Mouse (Mus musculus) liver, embryonic 16.5 days (tissue): ENCODE results near the gene Thrb. TPM values are rescaled to one million over a fixed set of nuclear protein-coding genes. Genes with fewer than 3 reads are reported as not detected.
"Not testable (repeated sequence)": the region's sequence is repeated elsewhere in the genome, so short reads cannot be mapped to it uniquely, and the experiment has no call there.

ENCODE experiments used
- ATAC-seq: fragments of 200-750 bp; cut with Nextera tagmentation; 2 replicates; pipeline ENCODE4 v1.8.0; 2017; ENCODE audit warnings: low read depth, mild to moderate bottlenecking, moderate number of reproducible peaks, moderate library complexity
- H3K27ac ChIP-seq: fragments of 300-500 bp; sonication (generic); 2 replicates; pipeline ENCODE4 v1.5.1; 2014; ENCODE audit warnings: mild to moderate bottlenecking, low read length
- H3K27me3 ChIP-seq: fragments of 300-500 bp; sonication (generic); 2 replicates; pipeline ENCODE4 v1.6.1; 2014; ENCODE audit warnings: low read depth, low read length, mixed read lengths; ENCODE audit not compliant: control insufficient read depth, insufficient read depth
- H3K36me3 ChIP-seq: fragments of 300-500 bp; sonication (generic); 2 replicates; pipeline ENCODE4 v1.6.1; 2014; ENCODE audit warnings: mild to moderate bottlenecking; ENCODE audit not compliant: control insufficient read depth, insufficient read depth
- H3K4me1 ChIP-seq: fragments of 300-500 bp; sonication (generic); 2 replicates; pipeline ENCODE4 v1.6.1; 2014; ENCODE audit warnings: low read depth, low read length, mixed read lengths; ENCODE audit not compliant: control insufficient read depth
- H3K4me2 ChIP-seq: fragments of 300-500 bp; sonication (generic); 2 replicates; pipeline ENCODE4 v1.6.1; 2014; ENCODE audit warnings: low read depth, low read length, mixed read lengths
- H3K4me3 ChIP-seq: fragments of 300-500 bp; sonication (generic); 2 replicates; pipeline ENCODE4 v1.5.1; 2014; ENCODE audit warnings: low read depth, mild to moderate bottlenecking, low read length
- H3K9ac ChIP-seq: fragments of 300-500 bp; sonication (generic); 2 replicates; pipeline ENCODE4 v1.6.1; 2014; ENCODE audit warnings: low read depth, low read length
- H3K9me3 ChIP-seq: fragments of 300-500 bp; sonication (generic); replicated peaks from 2 replicates; pipeline ENCODE4 v1.6.1; 2016; ENCODE audit warnings: low read length; ENCODE audit not compliant: control insufficient read depth
- WGBS: fragments of 180-500 bp; shearing (Covaris S2); extraction: QIAGEN DNeasy Blood & Tissue Kit; methylation state at CpG from one replicate; pipeline ENCODE4 v1.1.7; 2014; ENCODE audit not compliant: insufficient replicate concordance; 5-methylcytosine and 5-hydroxymethylcytosine counted together
- polyA plus RNA-seq: library from polyadenylated mRNA; unstranded; fragments of >200 nt; fragmentation: Nextera tagmentation; extraction: Ambion mirVana; gene quantifications from 2 replicates; pipeline ENCODE4 v1.2.1, GENCODE M21; 2015

Thrb gene
- polyA plus RNA-seq, 1 experiment from 2014 or later, result 6.0 TPM

- H3K4me1 ChIP-seq, result no peaks in the 10 kb centered on the region; the same call in none of the 2 replicates
- no peaks in the 10 kb centered on the region for H3K36me3 ChIP-seq
- ATAC-seq, result no peak
- H3K4me2 ChIP-seq, result no peak overlapping the region
- no peaks in the 10 kb centered on the region for H3K27me3 ChIP-seq
- no peak overlapping the region for H3K4me3 ChIP-seq
- 60% methylated on average over 2 of the region's 2 CpGs for WGBS
- H3K27ac ChIP-seq, result no peak overlapping the region
- H3K9ac ChIP-seq, result no peak overlapping the region
- no peaks in the 10 kb centered on the region for H3K9me3 ChIP-seq
These were observed 255.5 kb downstream of the Thrb start for GRCm38 (mm10) chr14:17915556-17915955.

GRCm38 (mm10) chr14:17916651-17917050, 256.6 kb downstream of the Thrb start:
- no peaks in the 10 kb centered on the region; the same call in none of the 2 replicates for H3K4me1 ChIP-seq
- H3K27me3 ChIP-seq, result no peaks in the 10 kb centered on the region
- WGBS, result 33% methylated on average over 2 of the region's 2 CpGs
- ATAC-seq, result no peak
- no peaks in the 10 kb centered on the region for H3K9me3 ChIP-seq
- no peak overlapping the region for H3K4me3 ChIP-seq
- no peak overlapping the region for H3K9ac ChIP-seq
- H3K36me3 ChIP-seq, result no peaks in the 10 kb centered on the region
- no peak overlapping the region for H3K4me2 ChIP-seq
- no peak overlapping the region for H3K27ac ChIP-seq

- no peak for ATAC-seq
- 51% methylated on average over 3 of the region's 3 CpGs for WGBS
These were observed 257.2 kb downstream of the Thrb start for GRCm38 (mm10) chr14:17917124-17917763.

GRCm38 (mm10) chr14:17917899-17918298, 257.8 kb downstream of the Thrb start:
- H3K9ac ChIP-seq, result no peak overlapping the region
- H3K4me2 ChIP-seq, result no peak overlapping the region
- H3K9me3 ChIP-seq, result no peaks in the 10 kb centered on the region
- H3K4me1 ChIP-seq, result no peaks in the 10 kb centered on the region; the same call in none of the 2 replicates
- no peaks in the 10 kb centered on the region for H3K27me3 ChIP-seq
- no peak for ATAC-seq
- no peaks in the 10 kb centered on the region for H3K36me3 ChIP-seq
- no peak overlapping the region for H3K27ac ChIP-seq
- 39% methylated on average over 3 of the region's 3 CpGs for WGBS
- no peak overlapping the region for H3K4me3 ChIP-seq

More at GRCm38 (mm10) chr14:17917124-17917763, 257.2 kb downstream of the Thrb start:
- no peaks in the 10 kb centered on the region for H3K36me3 ChIP-seq
- no peak overlapping the region for H3K4me3 ChIP-seq
- H3K4me1 ChIP-seq, result no peaks in the 10 kb centered on the region; the same call in none of the 2 replicates
- no peak overlapping the region for H3K4me2 ChIP-seq
- H3K27me3 ChIP-seq, result no peaks in the 10 kb centered on the region
- H3K9ac ChIP-seq, result no peak overlapping the region
- no peak overlapping the region for H3K27ac ChIP-seq
- H3K9me3 ChIP-seq, result no peaks in the 10 kb centered on the region

GRCm38 (mm10) chr14:17922807-17923704, 263.0 kb downstream of the Thrb start:
- H3K27ac ChIP-seq, result no peak overlapping the region
- no peak overlapping the region for H3K9ac ChIP-seq
- no peak overlapping the region for H3K4me3 ChIP-seq
- 28% methylated on average over 8 of the region's 8 CpGs for WGBS
- H3K27me3 ChIP-seq, result no peaks in the 10 kb centered on the region
- peak; percentile 41; the same call in 1 of the 2 replicates for ATAC-seq
- no peaks in the 10 kb centered on the region for H3K36me3 ChIP-seq
- no peaks in the 10 kb centered on the region for H3K4me1 ChIP-seq
- H3K9me3 ChIP-seq, result no peaks in the 10 kb centered on the region
- no peak overlapping the region for H3K4me2 ChIP-seq

- no peaks in the 10 kb centered on the region for H3K4me1 ChIP-seq
- no peak overlapping the region for H3K9ac ChIP-seq
- no peak overlapping the region for H3K27ac ChIP-seq
- H3K4me2 ChIP-seq, result no peak overlapping the region
- no peaks in the 10 kb centered on the region for H3K9me3 ChIP-seq
- no peak overlapping the region for H3K4me3 ChIP-seq
- no peak for ATAC-seq
- H3K36me3 ChIP-seq, result no peaks in the 10 kb centered on the region
- WGBS, result 21% methylated on average over 1 of the region's 1 CpGs
- H3K27me3 ChIP-seq, result no peaks in the 10 kb centered on the region
These were observed 267.4 kb downstream of the Thrb start for GRCm38 (mm10) chr14:17927469-17927868.

GRCm38 (mm10) chr14:17929585-17929984, 269.5 kb downstream of the Thrb start:
- WGBS, result 51% methylated on average over 5 of the region's 5 CpGs
- no peak for ATAC-seq
- Histone ChIP-seq H3K27ac (no peak overlapping the region), H3K4me3 (no peak overlapping the region), H3K27me3 (no peaks in the 10 kb centered on the region), H3K36me3 (no peaks in the 10 kb centered on the region), H3K9ac (no peak overlapping the region), H3K4me1 (no peaks in the 10 kb centered on the region), H3K4me2 (no peak overlapping the region), H3K9me3 (no peaks in the 10 kb centered on the region)

- Histone ChIP-seq H3K36me3 (no peaks in the 10 kb centered on the region), H3K4me2 (no peak overlapping the region), H3K27me3 (no peaks in the 10 kb centered on the region), H3K9me3 (no peaks in the 10 kb centered on the region), H3K27ac (no peak overlapping the region), H3K9ac (no peak overlapping the region), H3K4me1 (no peaks in the 10 kb centered on the region), H3K4me3 (no peak overlapping the region)
- 30% methylated on average over 2 of the region's 2 CpGs for WGBS
- ATAC-seq, result no peak
These were observed 273.4 kb downstream of the Thrb start for GRCm38 (mm10) chr14:17933475-17933874.

GRCm38 (mm10) chr14:17934779-17935178, 274.7 kb downstream of the Thrb start:
- not testable (repeated sequence) for ATAC-seq, H3K4me1 ChIP-seq, H3K4me2 ChIP-seq, H3K36me3 ChIP-seq, H3K9me3 ChIP-seq, H3K27me3 ChIP-seq, H3K9ac ChIP-seq, H3K27ac ChIP-seq, H3K4me3 ChIP-seq
- WGBS, result 58% methylated on average over 4 of the region's 4 CpGs
